Mouse (Mus musculus) gastrocnemius, postnatal 14 days (tissue): ENCODE results near the gene Zic5. TPM values are rescaled to one million over a fixed set of nuclear protein-coding genes. Genes with fewer than 3 reads are reported as not detected.

Experiments used
- DNase-seq: peaks from one replicate; pipeline ENCODE4 v3.0.0; 2021; ENCODE audit warnings: mixed read lengths
- intact Hi-C: fragments of 180-260 bp; cut with DNase I; formaldehyde crosslinking; loops from one replicate; pipeline ENCODE4 v1.15.1; 2025; ENCODE audit warnings: low total_unique reads
- total RNA-seq, 2 experiments: library from RNA; stranded (reverse); gene quantifications; 2 replicates each; pipeline ENCODE4 v1.2.3; 2021

The Zic5 gene
- total RNA-seq, 2 experiments from 2014 or later: not detected

GRCm38 (mm10) chr14:122482081-122483023 lies 16.9 kb upstream of the Zic5 start:
- intact Hi-C loops: loop anchor here (10.0 kb wide), 1 partner anchor 402 kb away; no protein-coding TSS in a partner anchor
- no peak for DNase-seq

- intact Hi-C loops: loop anchor here (10.0 kb wide), 1 partner anchor 404 kb away; no protein-coding TSS in a partner anchor
- DNase-seq: no peak
Measured at GRCm38 (mm10) chr14:122481181-122481580, 15.7 kb upstream of the Zic5 start.

- DNase-seq: no peak
- intact Hi-C loops: loop anchor here (10.0 kb wide), 1 partner anchor 404 kb away; no protein-coding TSS in a partner anchor
Measured at GRCm38 (mm10) chr14:122480355-122480754, 14.9 kb upstream of the Zic5 start.

DNA sequence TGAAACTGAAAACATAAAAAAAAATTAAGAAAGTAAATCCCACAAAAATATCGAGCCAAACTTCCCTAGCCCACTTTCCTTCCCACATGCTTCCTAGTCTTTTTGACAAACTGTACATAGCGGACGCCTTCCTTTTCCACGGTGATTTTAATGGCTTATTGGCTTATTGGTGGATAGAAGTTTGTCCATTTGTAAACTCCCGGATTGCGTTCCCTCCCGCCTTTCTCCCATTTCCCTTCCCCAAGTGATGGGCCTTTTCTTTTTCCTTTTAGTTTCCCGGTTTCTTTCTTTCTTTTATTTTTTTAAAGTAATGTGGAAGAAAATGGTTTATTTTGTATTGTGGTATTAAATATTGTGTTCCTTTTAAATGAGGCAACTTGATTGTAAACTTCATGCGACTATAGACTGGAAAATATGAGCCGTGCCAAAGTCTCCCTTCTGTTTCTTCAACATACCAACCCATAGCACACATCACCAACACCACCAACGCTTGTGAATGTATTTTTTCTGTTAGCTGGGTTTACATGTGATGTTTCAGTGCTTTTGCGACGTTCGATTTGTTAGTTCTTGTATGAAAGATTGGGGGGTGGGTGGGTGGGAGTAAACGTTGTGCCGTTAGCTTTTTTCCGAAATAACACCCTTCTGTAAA lies 14.1 kb upstream of the Zic5 start:
- intact Hi-C loops: loop anchor here (10.0 kb wide), 1 partner anchor 405 kb away; no protein-coding TSS in a partner anchor
- no peak for DNase-seq

GRCm38 (mm10) chr14:122478574-122479011 lies 13.1 kb upstream of the Zic5 start:
- intact Hi-C loops: no loop called here
- no peak for DNase-seq

GRCm38 (mm10) chr14:122477971-122478573 lies 12.6 kb upstream of the Zic5 start:
- intact Hi-C loops: no loop called here
- DNase-seq: no peak

DNA sequence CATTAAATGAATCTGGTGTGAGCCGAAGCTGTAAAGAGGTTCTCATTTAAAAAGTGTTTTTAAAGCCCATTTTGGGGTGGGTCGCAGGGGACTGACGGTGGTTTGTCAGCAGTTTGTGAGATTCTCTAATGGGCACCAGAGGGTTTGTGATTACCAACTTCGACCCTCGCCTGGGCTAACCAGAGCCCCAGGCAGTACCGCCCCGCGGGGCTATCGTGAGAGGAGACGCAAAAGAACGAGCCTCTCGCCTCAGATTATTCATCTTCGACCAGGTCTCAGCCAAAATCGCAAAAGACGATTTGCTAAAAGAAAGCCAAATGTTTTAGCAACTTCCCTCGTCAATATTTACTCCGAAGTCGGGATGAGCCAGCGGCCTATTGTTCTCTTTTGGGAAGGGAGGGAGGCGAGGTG lies 11.8 kb upstream of the Zic5 start:
- intact Hi-C loops: no loop called here
- DNase-seq: no peak

DNA sequence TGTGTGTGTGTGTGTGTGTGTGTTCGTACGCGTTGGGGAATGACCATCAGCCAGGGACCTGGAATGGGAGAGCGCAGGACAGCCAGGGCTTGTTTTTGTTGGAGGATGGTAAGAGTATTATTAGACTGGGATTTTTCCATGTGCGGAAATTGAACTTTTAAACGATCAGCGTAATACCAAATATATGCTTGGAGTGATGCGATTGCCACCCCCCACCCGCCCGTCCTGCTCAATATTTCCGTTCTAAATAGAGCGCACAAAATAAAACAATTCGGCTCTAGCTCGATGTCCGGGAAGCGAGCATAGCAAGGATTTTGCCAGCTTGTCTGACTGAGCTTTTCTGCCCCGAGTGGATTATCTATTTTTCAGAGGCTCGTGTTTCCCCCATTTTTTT lies 11.3 kb upstream of the Zic5 start:
- DNase-seq: no peak
- intact Hi-C loops: no loop called here

DNA sequence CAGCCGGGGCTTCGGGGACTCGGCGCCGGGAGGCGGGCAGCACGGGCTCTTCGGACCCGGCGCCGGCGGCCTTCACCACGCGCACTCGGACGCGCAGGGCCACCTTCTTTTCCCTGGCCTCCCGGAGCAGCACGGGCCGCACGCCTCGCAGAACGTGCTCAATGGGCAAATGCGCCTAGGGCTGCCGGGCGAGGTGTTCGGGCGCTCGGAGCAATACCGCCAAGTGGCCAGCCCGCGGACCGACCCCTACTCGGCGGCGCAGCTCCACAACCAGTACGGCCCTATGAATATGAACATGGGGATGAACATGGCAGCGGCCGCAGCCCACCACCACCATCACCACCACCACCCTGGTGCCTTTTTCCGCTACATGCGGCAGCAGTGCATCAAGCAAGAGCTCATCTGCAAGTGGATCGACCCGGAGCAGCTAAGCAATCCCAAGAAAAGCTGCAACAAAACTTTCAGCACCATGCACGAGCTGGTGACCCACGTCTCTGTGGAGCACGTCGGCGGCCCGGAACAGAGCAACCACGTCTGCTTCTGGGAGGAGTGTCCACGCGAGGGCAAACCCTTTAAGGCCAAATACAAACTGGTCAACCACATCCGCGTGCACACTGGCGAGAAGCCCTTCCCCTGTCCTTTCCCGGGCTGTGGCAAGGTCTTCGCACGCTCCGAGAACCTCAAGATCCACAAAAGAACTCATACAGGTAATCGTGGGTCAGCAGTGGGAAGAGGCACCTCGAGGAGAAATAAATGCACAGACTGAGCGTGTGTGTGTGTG lies 10.8 kb upstream of the Zic5 start:
- no peak for DNase-seq
- intact Hi-C loops: no loop called here

DNA sequence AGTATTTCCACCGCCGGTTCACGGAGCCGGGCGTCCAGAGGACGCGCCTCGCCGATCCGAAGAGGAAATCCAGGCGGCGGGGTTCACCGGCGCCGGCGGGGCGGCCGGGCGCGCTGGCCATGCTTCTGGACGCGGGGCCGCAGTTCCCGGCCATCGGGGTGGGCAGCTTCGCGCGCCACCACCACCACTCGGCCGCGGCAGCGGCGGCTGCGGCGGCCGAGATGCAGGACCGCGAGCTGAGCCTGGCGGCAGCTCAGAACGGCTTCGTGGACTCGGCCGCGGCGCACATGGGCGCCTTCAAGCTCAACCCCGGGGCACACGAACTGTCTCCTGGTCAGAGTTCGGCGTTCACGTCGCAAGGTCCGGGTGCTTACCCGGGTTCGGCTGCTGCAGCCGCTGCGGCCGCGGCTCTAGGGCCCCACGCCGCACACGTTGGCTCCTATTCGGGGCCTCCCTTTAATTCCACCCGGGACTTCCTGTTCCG lies 10.1 kb upstream of the Zic5 start:
- DNase-seq: no peak
- intact Hi-C loops: no loop called here

DNA sequence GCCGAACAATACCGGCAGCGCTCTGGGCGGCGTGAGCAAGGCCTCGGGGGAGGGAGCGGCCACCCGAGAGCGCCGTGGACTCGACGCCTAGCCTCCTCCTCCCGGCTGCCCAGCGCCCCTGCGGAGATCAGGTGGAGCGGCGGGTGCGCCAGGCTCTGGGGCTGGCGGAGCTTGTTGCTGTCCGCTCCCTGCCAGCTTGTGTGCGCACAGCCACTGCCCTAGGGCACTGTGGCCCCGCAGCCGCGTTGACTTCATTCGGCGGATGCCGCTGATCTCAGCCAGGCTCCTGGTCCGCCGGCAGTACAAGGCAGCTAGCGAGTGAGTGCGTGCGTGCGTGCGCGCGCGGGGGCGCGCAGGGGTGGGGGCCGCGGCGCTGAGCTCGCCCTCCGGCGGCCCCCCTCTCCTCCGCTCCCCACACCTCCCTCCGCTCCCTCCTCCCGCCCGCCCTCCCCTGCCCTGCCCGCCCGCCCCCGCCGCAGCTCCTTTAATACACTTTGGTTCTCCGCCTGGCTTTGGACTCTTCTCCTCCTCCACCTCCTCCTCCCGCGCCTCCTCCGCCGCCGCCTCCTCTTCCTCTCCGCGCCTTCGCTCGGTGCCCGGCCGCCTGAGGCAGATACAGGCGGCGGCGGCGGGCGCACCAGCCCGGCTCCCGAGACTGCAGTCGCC lies 9.5 kb upstream of the Zic5 start, which contains the start of gene Zic2:
Zic2 (plus strand) TSS at position 545 of the 666 bp plus-strand sequence.
- intact Hi-C loops: no loop called here
- DNase-seq: no peak

DNA sequence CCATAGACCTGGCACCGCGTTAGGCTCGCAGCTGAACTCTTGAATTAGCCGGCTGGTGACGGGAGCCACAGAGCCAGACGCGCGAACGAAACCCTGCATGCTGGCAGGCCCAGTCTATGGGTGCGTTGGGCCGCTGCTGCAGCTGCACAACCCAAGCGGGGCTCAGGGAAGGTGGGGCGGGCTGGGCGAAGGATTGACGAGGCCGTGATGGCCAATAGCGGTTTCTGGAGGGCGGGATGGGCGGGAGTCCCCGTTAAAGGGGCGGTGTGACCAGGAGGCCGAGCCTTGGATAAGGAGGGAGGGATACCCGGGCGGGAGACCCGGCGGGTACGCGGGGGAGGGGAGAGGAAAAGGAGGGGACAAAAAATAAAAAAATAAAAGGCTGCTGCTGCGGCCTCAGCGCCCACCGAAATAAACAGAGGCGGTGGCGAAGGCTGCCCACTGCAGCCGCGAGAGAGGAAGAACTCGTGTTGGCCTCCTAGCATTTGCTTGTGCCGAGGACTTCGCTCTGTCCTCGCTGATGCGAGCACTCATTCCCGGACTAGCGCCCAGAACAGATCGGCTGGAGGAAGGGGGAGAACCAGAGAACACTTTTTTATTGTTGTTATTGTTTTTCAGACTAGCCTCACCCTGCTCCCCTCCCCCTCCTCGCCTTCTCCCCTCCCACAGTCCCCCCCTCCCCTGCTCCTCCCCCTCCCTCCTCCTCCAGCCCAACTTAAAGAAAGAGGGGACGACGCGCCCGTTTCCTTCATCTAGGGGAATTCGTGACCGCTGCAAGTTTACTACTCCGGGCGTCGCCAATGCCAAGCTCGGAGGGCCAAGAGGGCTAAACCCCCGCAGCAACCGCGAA lies 8.8 kb upstream of the Zic5 start:
- DNase-seq: no peak
- intact Hi-C loops: no loop called here

DNA sequence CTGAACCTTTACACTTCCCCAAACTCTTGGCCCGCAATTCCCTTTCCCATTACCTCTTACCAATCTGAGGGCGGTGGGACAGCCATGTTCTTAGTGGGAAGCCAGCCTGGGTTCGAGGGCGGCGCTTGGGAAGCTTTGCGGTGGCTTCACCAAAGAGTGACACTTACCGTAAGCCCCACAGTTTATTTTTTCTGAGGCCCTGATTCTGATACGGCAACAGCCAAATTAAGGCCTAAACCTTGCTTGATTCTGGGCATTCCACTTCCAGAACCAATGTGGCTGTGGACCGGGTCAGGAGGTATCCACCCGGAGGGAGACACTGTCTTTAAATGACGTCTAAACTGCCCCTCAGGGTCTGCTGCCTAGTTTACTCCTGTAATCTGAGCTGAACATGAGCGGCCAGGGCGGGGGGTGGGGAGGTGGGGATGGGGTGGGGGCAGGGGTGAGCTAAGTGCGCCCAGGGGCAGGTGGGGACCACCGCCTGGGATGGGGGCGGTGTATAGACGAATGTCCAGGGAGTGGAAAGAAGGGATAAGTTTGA lies 7.8 kb upstream of the Zic5 start:
- DNase-seq: no peak
- intact Hi-C loops: no loop called here

GRCm38 (mm10) chr14:122472647-122473046 lies 7.2 kb upstream of the Zic5 start:
- DNase-seq: no peak
- intact Hi-C loops: no loop called here

GRCm38 (mm10) chr14:122472161-122472560 lies 6.7 kb upstream of the Zic5 start:
- intact Hi-C loops: no loop called here
- no peak for DNase-seq

- DNase-seq: no peak
- intact Hi-C loops: no loop called here
Measured at GRCm38 (mm10) chr14:122471449-122472085, 6.1 kb upstream of the Zic5 start.
